Mouse (Mus musculus) heart, postnatal 0 days (tissue): ENCODE measurements around the gene 1110051M20Rik.

ENCODE experiments used
- CTCF ChIP-seq: IDR thresholded peaks from 2 replicates; pipeline ENCODE4 v1.5.1; 2016; ENCODE audit warnings: antibody characterized with exemption, control low read depth, low read depth
- EP300 ChIP-seq: IDR thresholded peaks from 2 replicates; pipeline ENCODE4 v1.6.1; 2016; ENCODE audit warnings: antibody characterized with exemption, low read depth

GRCm38 (mm10) chr2:91442241-91442640 is 2.3 kb downstream of the 1110051M20Rik start:
- TF ChIP-seq CTCF = no peak
- no peak for TF ChIP-seq EP300
